Mouse (Mus musculus): ENCODE measurements at regions not wholly inside any gene's neighbourhood (a gene's known extent, or its start where the extent isn't known, plus 50 kb on each side); places are given as distances from the start of the nearest gene placed in this dataset.
A peak's percentile ranks its signal among the peaks of the same experiment; 100 is the strongest.

DNA sequence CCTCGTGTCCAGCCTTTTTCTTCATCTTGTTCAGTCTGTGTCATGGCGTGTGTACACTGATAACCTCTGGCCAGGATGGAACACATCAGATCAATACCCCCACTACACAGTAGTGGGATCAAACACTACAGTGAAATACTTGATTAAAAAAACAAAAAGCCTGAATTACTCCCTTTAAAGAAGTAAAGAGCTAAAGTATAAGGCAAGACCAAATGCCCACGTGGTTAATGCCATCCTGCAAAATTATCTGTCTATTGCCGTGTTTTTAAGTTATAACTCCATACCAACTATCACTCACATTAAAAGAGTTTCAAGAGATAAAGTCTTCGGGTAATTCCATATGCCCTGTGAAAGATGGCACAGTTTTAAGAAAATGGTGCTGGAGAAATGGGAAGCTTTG, 198.6 kb upstream of the Hnrnpa3 start:
- H3K36me3 ChIP-seq (ENCODE audit: control insufficient read depth, insufficient read depth, low read length): no peaks in the 10 kb centered on the region
- no peaks in the 10 kb centered on the region for H3K27me3 ChIP-seq (ENCODE audit: control insufficient read depth, insufficient read depth, low read length)
- no peaks in the 10 kb centered on the region for H3K9me3 ChIP-seq (ENCODE audit: control insufficient read depth, low read length)
- DNase-seq (ENCODE audit: low spot score): no peak
- ATAC-seq (ENCODE audit: insufficient read depth, low FRiP score, low TSS enrichment): no peak
- no peaks in the 10 kb centered on the region; the same call in 1 of the 2 replicates for H3K4me1 ChIP-seq (ENCODE audit: control insufficient read depth, insufficient read depth, low read length)
- no peak overlapping the region for H3K4me3 ChIP-seq (ENCODE audit: low read depth, low read length)
- no peak overlapping the region for H3K27ac ChIP-seq (ENCODE audit: low read depth, low read length)
- H3K4me2 ChIP-seq (ENCODE audit: low read depth): no peak overlapping the region
- H3K9ac ChIP-seq (ENCODE audit: low read length): no peak overlapping the region
- WGBS: 83% methylated on average over 5 of the region's 5 CpGs

DNA sequence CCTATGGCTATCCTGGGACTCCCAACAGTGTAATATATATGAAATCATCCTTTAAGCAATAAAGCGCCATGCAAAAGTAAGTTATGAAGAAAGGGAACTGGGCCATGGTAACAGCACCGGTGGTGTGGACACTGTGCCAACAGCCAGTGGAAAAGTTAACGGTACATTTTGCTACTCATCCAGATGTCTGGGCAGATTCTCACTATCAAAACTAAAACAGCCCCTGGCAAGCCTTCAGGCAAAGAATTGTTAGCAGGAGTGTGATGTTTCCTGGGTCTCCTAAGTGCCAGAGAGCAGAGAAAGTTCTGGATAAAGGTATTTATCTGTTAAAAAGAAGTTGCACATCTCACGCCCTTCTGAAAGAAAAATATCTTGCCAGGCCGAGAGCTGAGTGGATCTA, 198.0 kb upstream of the Hnrnpa3 start:
- H3K4me1 ChIP-seq (ENCODE audit: control insufficient read depth, insufficient read depth, low read length): no peaks in the 10 kb centered on the region; the same call in 1 of the 2 replicates
- H3K4me2 ChIP-seq (ENCODE audit: low read depth): no peak overlapping the region
- H3K27me3 ChIP-seq (ENCODE audit: control insufficient read depth, insufficient read depth, low read length): no peaks in the 10 kb centered on the region
- no peak overlapping the region for H3K4me3 ChIP-seq (ENCODE audit: low read depth, low read length)
- H3K27ac ChIP-seq (ENCODE audit: low read depth, low read length): no peak overlapping the region
- no peaks in the 10 kb centered on the region for H3K9me3 ChIP-seq (ENCODE audit: control insufficient read depth, low read length)
- ATAC-seq (ENCODE audit: insufficient read depth, low FRiP score, low TSS enrichment): no peak
- DNase-seq (ENCODE audit: low spot score): no peak
- H3K9ac ChIP-seq (ENCODE audit: low read length): no peak overlapping the region
- H3K36me3 ChIP-seq (ENCODE audit: control insufficient read depth, insufficient read depth, low read length): no peaks in the 10 kb centered on the region
- 70% methylated on average over 5 of the region's 5 CpGs for WGBS

DNA sequence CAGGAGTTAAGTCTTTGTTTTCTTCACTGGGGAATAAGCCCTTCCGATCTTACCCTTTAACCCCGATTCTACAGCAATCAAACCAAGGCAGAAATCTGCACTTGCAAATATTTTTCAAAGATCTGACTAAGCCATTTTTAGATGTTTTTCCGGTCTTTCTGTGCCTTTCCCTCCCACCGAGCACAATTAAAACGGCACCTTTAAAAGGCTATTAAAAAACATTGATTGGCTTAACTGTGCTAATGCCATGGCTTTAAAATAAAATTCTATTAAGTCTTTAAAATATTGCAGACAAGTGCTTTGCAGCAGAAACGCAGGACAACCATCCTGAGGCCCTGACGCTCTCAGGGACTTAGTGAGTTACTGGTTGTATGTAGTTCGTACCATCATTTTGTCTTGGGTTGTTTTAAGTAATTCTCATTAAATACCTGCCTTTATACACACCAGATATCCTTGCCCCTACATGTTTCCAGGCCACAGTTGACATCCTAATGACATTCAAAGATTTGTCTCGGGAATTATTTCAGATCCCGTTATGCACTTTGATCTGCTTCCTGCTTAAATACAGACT, 197.6 kb upstream of the Hnrnpa3 start:
- H3K9ac ChIP-seq (ENCODE audit: low read length): no peak overlapping the region
- no peaks in the 10 kb centered on the region; the same call in 1 of the 2 replicates for H3K4me1 ChIP-seq (ENCODE audit: control insufficient read depth, insufficient read depth, low read length)
- no peak for DNase-seq (ENCODE audit: low spot score)
- WGBS: 77% methylated on average over 10 of the region's 10 CpGs
- no peak overlapping the region for H3K4me3 ChIP-seq (ENCODE audit: low read depth, low read length)
- H3K9me3 ChIP-seq (ENCODE audit: control insufficient read depth, low read length): no peaks in the 10 kb centered on the region
- H3K27ac ChIP-seq (ENCODE audit: low read depth, low read length): no peak overlapping the region
- no peak overlapping the region for H3K4me2 ChIP-seq (ENCODE audit: low read depth)
- no peaks in the 10 kb centered on the region for H3K36me3 ChIP-seq (ENCODE audit: control insufficient read depth, insufficient read depth, low read length)
- no peak for ATAC-seq (ENCODE audit: insufficient read depth, low FRiP score, low TSS enrichment)
- H3K27me3 ChIP-seq (ENCODE audit: control insufficient read depth, insufficient read depth, low read length): no peaks in the 10 kb centered on the region

DNA sequence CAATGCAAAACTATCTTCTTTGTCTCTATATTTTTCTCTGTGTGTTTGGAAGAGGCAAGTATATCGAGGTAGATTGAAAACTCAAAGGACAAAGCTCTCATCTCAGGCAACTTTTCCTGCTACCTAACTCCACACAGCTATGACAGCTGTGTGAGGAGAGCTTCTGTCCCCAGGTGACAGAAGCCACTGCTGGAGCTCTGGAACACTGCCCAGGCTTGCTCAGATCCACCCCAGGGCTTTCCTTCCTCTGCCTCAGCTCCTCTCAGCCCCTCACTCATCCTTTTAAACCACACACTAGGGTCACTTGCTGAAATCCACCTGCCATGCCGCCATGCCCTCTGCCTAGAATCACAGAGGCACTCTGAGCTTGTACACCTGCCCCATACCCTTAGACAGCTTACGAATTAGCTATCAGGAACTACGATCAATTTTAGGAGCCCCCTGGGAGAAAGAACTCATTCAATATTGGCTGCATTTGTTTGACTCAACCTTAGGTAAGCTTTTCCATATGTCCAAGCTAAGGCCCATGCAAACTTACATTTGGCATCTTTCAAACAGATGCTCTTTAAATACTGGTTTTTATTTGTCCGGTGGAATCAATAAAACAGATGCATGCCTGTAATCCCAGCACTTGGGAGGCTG, 196.9 kb upstream of the Hnrnpa3 start:
- Histone ChIP-seq H3K4me1 (ENCODE audit: control insufficient read depth, insufficient read depth, low read length) (no peaks in the 10 kb centered on the region; the same call in 1 of the 2 replicates), H3K4me2 (ENCODE audit: low read depth) (no peak overlapping the region; the same call in 1 of the 2 replicates), H3K27ac (ENCODE audit: low read depth, low read length) (no peak overlapping the region), H3K4me3 (ENCODE audit: low read depth, low read length) (no peak overlapping the region), H3K9ac (ENCODE audit: low read length) (no peak overlapping the region), H3K27me3 (ENCODE audit: control insufficient read depth, insufficient read depth, low read length) (no peaks in the 10 kb centered on the region), H3K36me3 (ENCODE audit: control insufficient read depth, insufficient read depth, low read length) (no peaks in the 10 kb centered on the region), H3K9me3 (ENCODE audit: control insufficient read depth, low read length) (no peaks in the 10 kb centered on the region)
- 64% methylated on average over 5 of the region's 5 CpGs for WGBS
- no peak for DNase-seq (ENCODE audit: low spot score)
- ATAC-seq (ENCODE audit: insufficient read depth, low FRiP score, low TSS enrichment): no peak

DNA sequence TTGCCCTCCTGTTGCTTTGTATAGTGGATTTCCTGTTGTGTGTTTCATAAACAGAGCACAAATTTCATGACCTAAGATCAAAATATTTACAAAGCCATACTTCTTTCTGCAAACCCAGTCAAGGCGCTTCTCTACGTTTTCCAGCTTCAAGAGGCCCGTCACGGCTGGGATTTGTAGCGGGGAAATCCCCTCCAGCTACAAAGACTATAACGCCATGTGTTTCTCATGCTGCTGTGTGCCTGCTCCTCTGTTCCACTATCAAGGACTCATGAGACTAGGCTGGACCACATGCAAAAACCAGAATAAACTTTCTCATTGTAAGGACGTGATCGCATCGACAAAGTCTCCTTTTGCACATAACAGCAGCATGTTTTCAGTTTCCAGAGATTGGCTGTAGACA, 196.0 kb upstream of the Hnrnpa3 start:
- H3K4me3 ChIP-seq (ENCODE audit: low read depth, low read length): no peak overlapping the region
- DNase-seq (ENCODE audit: low spot score): no peak
- no peak for ATAC-seq (ENCODE audit: insufficient read depth, low FRiP score, low TSS enrichment)

DNA sequence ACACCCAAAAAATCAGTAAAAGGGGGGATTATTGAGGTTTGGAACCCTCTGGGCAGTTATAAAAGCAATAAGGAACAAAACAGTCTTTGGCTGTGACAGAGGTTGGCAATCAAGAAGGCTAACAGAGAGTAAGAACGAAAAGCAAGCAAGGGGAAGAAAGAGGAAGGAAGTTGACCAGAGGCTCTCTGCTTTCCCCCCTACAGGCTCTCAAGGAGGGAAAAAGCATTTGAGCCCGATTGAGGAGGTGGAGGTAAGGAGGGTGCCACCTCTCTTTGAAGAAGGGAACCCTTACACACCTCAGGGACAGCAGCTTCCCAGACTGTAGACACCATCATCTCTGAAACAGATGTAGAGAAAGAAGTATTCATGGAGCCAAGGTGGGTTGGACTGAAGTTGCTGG, 194.6 kb upstream of the Hnrnpa3 start:
- Histone ChIP-seq H3K4me1 (ENCODE audit: control insufficient read depth, insufficient read depth, low read length) (no peaks in the 10 kb centered on the region; the same call in 1 of the 2 replicates), H3K4me3 (ENCODE audit: low read depth, low read length) (no peak overlapping the region), H3K9ac (ENCODE audit: low read length) (no peak overlapping the region), H3K36me3 (ENCODE audit: control insufficient read depth, insufficient read depth, low read length) (no peaks in the 10 kb centered on the region), H3K27ac (ENCODE audit: low read depth, low read length) (no peak overlapping the region), H3K4me2 (ENCODE audit: low read depth) (no peak overlapping the region), H3K27me3 (ENCODE audit: control insufficient read depth, insufficient read depth, low read length) (no peaks in the 10 kb centered on the region), H3K9me3 (ENCODE audit: control insufficient read depth, low read length) (no peaks in the 10 kb centered on the region)
- ATAC-seq (ENCODE audit: insufficient read depth, low FRiP score, low TSS enrichment): no peak
- 60% methylated on average over 2 of the region's 2 CpGs for WGBS
- DNase-seq (ENCODE audit: low spot score): no peak

More for the DNA sequence above, 196.0 kb upstream of the Hnrnpa3 start:
- Histone ChIP-seq H3K9ac (ENCODE audit: low read length) (no peak overlapping the region), H3K4me1 (ENCODE audit: control insufficient read depth, insufficient read depth, low read length) (no peaks in the 10 kb centered on the region; the same call in 1 of the 2 replicates), H3K4me2 (ENCODE audit: low read depth) (no peak overlapping the region), H3K9me3 (ENCODE audit: control insufficient read depth, low read length) (no peaks in the 10 kb centered on the region), H3K36me3 (ENCODE audit: control insufficient read depth, insufficient read depth, low read length) (no peaks in the 10 kb centered on the region), H3K27ac (ENCODE audit: low read depth, low read length) (no peak overlapping the region), H3K27me3 (ENCODE audit: control insufficient read depth, insufficient read depth, low read length) (no peaks in the 10 kb centered on the region)
- 71% methylated on average over 9 of the region's 9 CpGs for WGBS

DNA sequence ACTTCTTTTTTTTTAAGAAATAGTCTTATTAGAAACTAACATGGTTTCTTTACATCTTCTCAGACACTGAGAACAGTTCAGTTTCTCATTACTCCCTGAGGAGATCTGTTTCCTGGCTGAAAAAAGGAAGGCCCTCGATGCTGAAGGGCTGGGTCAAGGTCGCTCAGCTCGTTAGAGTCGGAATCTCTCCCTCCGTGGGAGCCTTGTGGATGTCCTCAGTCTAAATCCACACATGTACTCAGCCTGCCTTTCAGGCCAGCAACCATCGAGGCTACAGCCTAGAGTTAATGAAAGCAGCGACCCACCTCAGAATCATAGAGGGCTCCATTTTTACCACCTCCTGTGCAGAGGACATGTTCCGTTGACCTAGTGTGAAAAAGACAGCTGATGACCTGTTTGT, 190.2 kb upstream of the Hnrnpa3 start:
- Histone ChIP-seq H3K36me3 (ENCODE audit: control insufficient read depth, insufficient read depth, low read length) (no peaks in the 10 kb centered on the region), H3K27me3 (ENCODE audit: control insufficient read depth, insufficient read depth, low read length) (no peaks in the 10 kb centered on the region), H3K4me1 (ENCODE audit: control insufficient read depth, insufficient read depth, low read length) (peaks cover 3% of the 10 kb centered on the region; the same call in 1 of the 2 replicates), H3K9ac (ENCODE audit: low read length) (no peak overlapping the region), H3K27ac (ENCODE audit: low read depth, low read length) (no peak overlapping the region), H3K9me3 (ENCODE audit: control insufficient read depth, low read length) (no peaks in the 10 kb centered on the region), H3K4me3 (ENCODE audit: low read depth, low read length) (no peak overlapping the region), H3K4me2 (ENCODE audit: low read depth) (no peak overlapping the region)
- no peak for ATAC-seq (ENCODE audit: insufficient read depth, low FRiP score, low TSS enrichment)
- no peak for DNase-seq (ENCODE audit: low spot score)
- WGBS: 76% methylated on average over 8 of the region's 8 CpGs

DNA sequence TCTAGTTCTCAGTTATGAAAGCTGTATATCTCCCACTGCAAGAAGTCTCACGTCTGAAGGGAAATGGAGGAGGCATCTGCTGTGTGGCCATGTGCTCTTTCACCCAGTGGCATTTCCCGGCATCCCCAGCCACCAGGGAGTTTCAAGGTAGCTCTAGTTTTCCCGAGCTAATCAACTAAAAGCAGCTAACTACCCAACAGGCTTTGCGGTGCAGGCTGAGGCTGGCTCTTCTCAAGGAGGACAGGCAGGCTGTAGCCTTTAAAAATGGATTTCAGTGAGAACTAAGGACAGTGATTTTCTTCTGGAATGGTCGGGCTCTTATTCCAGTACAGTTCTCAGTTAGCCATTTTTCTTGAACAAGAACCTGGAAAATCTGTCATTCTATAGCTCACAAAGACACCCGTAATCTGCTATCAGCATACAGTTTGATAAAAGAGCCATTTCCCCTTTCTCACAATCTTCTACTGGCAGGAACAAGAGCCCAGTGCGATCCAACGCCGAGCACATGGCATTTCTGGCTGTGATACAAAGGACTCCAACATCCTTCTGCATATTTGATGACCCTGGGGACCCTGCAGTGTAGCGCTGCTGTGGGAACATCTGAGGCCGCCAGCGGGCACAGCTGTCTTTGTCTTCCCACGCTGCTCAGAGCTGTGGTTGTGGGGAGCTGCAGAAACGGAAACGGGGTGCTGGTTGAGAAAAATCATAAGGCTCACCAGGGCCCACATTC, 188.9 kb upstream of the Hnrnpa3 start:
- H3K4me3 ChIP-seq (ENCODE audit: low read depth, low read length): no peak overlapping the region
- no peak overlapping the region for H3K4me2 ChIP-seq (ENCODE audit: low read depth)
- peak overlapping the region; percentile 57 for H3K27ac ChIP-seq (ENCODE audit: low read depth, low read length)
- ATAC-seq (ENCODE audit: insufficient read depth, low FRiP score, low TSS enrichment): peak; percentile 88
- H3K9ac ChIP-seq (ENCODE audit: low read length): peak overlapping the region; percentile 32
- peak; percentile 76 for DNase-seq (ENCODE audit: low spot score)
- H3K27me3 ChIP-seq (ENCODE audit: control insufficient read depth, insufficient read depth, low read length): no peaks in the 10 kb centered on the region
- H3K36me3 ChIP-seq (ENCODE audit: control insufficient read depth, insufficient read depth, low read length): no peaks in the 10 kb centered on the region
- peaks cover 3% of the 10 kb centered on the region; the same call in 1 of the 2 replicates for H3K4me1 ChIP-seq (ENCODE audit: control insufficient read depth, insufficient read depth, low read length)
- H3K9me3 ChIP-seq (ENCODE audit: control insufficient read depth, low read length): no peaks in the 10 kb centered on the region
- 27% methylated on average over 15 of the region's 15 CpGs for WGBS
